Mouse (Mus musculus) liver, embryonic 18 days (tissue): ENCODE results near the gene Gm21865. TPM values are rescaled to one million over a fixed set of nuclear protein-coding genes. Genes with fewer than 3 reads are reported as not detected.

Experiments used
- polyA plus RNA-seq: library from polyadenylated mRNA; depleted of rRNA; stranded (reverse); fragments of >200 nt; gene quantifications from 2 replicates; pipeline ENCODE4 v1.2.3, GENCODE M21; 2012; rRNA removed

Gene Gm21865
- polyA plus RNA-seq = not detected in 2 replicates

DNA sequence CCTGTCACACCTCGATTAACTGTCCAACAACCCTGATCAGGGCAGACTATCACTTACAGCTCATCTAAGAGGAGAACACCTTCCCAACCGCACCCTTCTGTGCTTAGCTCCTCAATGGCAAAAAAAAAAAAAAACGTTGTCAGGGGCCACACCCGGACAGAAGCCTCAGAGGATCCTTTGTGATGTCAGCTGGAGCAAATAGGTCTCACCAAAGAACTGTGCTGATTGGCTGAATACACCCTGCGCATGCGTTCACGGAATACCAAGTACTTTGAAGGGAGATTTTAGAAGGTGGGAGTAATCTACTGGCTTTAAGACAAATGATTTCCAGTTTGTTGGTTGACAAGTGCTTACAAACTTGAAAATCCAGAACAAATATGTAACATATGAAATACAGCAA is at the start of gene Gm21865:
TSS of gene Gm21865 (minus strand) at position 101 of the 400 bp plus-strand sequence.

Other genes starting within 250 kb of the Gm21865 start
- not detected in 2 replicates for gene Gm21882, start 64.6 kb upstream of the Gm21865 start, polyA plus RNA-seq